Mouse (Mus musculus) urinary bladder, postnatal 0 days (tissue): ENCODE measurements around the gene L1cam. TPM values are rescaled to one million over a fixed set of nuclear protein-coding genes. Genes with fewer than 3 reads are reported as not detected.

ENCODE experiments used
- polyA plus RNA-seq: library from polyadenylated mRNA; unstranded; fragments of >200 nt; fragmentation: Nextera tagmentation; extraction: Ambion mirVana; gene quantifications from 2 replicates; pipeline ENCODE4 v1.2.1, GENCODE M21; 2015

The L1cam gene
- polyA plus RNA-seq: 4.1 and 5.6 TPM in 2 replicates

DNA sequence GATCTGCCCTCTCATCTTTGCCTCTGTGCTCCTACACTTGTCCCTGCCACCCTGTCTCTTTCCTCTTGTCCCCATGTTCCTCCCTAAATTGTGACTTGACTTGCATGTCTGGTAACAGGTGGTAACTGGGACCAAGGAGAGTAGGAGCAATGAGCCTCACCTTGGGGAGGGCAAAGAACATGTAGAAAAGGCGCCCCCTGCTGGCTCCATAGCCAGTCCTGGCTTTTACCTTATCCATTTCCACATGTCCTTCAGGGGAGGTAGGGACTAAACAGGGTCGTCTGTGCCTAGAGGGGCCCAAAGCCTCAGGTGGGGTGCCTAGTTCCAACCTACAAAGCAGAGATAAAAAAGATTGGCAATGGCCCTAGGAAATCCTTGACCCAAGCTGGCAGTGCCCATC lies at the start of gene L1cam:
L1cam (minus strand) TSS at position 387 of the 400 bp plus-strand sequence.

DNA sequence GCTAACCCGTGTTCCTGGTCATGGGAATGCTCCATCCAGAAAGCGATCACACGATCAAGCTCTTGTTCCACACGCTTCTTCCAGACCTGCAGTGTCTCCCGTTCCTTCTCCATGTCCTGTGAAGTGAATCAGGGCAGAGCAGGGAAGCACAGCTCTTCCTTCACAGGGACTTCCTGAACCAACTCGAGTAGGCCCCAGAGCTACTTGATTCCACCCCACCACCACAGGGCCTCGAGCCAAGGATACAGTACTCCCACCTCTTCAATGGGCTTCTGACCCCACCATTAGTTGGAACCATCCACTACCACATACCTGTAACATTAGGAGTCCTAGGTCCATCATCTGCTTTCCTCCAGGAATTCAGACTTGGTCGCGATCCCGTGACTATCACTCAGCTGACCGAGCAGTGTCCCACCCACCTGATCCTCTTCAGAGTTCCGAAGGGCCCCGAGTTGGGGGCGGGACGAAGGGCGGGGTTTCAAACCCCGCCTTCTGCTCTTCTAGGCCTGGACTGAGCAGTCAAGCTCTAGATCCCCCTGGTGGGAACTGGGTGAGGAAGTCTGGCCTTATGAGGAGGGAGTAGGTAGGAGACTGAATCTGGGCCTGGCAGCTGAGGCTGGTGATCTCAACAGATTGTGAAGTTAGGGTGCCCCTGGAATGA lies 34.6 kb upstream of the L1cam start, which contains the start of gene Renbp:
Renbp (minus strand) TSS at position 449 of the 661 bp plus-strand sequence.

DNA sequence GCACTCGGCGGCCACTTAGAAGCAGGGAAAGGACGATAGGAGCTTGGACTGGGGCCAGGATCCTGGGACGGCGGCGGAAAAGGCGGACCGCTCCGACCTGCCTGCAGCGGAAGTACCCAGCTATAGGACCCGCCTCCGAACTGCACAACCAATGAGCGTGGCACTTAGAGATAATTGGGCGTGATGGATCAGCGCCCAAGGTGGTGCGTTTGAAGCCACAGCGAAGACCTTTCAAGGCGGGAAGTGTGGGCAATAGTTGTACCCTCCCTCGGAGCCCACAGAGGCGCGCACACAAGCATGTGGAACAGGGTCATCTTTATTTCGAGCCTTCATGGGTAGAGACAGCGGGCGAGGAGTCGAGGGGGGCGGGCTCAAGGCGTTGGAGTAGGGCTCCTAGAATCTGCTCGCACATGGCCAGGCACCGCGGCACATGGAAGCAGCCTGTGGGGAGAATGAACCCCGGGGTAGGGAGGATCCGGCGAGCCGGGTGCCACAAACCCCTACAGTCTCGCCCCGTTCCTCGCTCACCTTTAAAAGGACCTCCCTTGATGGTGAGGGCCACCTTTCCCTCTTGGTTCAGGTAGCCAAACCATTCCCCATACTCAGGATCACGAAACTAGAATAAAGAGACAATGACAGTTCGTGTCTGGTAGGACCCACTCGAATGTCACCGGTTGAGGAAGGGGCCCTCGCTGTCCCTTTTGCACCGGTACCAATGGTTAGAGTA lies 26.1 kb upstream of the L1cam start, which contains the start of the genes Arhgap4 and Naa10:
Arhgap4 (minus strand) TSS at position 48 of the 727 bp plus-strand sequence.
Naa10 (minus strand) TSS at position 122 of the 727 bp plus-strand sequence.

DNA sequence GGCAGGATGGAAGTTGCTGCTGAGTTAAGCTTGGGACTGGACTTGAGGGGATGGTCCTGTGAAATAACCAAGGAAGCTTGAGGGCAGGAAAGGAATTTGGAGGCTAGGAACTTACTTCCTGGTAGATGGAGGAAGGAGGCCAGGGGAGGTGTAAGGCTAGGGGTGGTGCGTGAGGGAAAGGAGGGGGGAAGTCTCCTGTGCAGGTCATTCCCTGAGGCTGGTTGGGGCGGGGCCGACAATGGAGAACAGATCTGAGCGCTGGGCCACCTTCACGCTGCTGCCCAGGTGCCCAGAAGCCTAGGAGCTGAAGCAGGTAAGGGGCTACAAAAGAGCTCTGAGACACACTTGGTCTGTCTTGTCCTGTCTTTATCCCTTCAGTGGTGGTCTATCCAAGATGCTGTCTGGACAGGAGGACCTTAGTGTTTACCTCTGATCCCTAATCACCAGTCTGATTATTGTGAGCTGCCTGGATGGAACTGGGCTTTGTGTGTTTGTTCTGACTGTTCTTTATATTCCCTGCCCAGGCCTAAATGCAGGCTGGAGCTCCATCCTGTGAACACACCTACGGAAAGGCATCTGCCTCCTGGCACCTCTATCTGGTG lies 4.3 kb downstream of the L1cam start, which contains the start of gene Avpr2:
Avpr2 (plus strand) TSS at position 552 of the 602 bp plus-strand sequence.

DNA sequence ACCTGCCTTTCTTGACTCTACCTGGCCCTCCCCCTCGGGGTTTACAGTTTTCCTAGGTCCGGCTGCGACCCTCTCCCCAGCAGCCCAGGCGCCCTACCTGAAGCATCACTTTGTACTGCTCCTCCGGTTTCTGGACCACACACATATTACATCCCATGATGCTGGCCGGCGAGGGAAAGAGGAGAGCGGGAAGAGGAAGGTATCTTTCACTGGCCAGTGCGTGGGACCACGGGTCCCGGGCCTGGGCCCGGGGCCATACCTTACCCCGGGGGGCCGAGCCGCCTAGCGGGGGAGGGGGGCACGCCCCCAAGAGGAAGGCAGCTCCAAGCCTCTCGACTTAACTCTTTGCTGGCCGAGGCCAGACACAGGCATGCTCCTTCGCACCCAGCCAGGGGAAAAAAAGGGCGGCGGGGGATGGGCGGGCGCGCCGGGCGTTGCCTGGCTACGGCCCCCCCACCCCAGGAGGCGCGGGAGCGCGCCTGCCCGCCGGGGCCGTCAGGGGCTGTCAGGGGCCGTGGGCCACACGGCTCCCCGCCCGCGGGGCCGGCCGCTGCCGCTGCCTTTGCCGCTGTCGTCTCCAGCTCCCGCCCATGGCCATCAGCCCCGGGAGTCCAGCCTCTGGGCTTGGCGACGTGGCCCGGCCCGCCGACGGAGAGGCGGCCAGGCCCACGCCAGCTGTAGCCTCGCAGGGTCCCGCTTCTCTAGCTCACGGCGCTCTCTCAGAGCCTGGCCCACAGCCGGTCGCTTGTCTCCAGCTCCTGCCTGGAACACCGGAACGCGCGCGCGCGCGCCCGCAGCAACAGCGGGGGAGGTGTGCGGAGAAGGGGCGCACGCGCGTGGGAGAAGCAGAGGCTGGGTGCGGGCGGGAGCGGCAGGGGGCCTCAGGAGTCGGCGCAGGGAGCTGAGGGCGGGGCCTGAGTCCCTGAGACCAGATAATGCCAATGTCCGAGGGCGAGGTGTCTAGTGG lies 71.4 kb downstream of the L1cam start, which contains the start of gene Pdzd4:
Pdzd4 (minus strand) TSS at position 785 of the 967 bp plus-strand sequence.

Other genes starting within 250 kb of the L1cam start
- 135 and 159 TPM in 2 replicates for gene Pnck, start 236.0 kb downstream of the L1cam start, polyA plus RNA-seq
- 7.3 and 9.2 TPM in 2 replicates for gene Slc6a8, start 223.0 kb downstream of the L1cam start, polyA plus RNA-seq
- 248 and 249 TPM in 2 replicates for gene Bcap31, start 179.9 kb downstream of the L1cam start, polyA plus RNA-seq
- 14.5 and 18.4 TPM in 2 replicates for gene Abcd1, start 179.5 kb downstream of the L1cam start, polyA plus RNA-seq
- gene Plxnb3, start 139.0 kb downstream of the L1cam start, polyA plus RNA-seq: 0.11 and 0.16 TPM in 2 replicates
- 1.3 and 1.7 TPM in 2 replicates for gene Srpk3, start 121.7 kb downstream of the L1cam start, polyA plus RNA-seq
- gene Idh3g, start 109.2 kb downstream of the L1cam start, polyA plus RNA-seq: 146 and 154 TPM in 2 replicates
- gene Ssr4, start 109.1 kb downstream of the L1cam start, polyA plus RNA-seq: 258 and 286 TPM in 2 replicates
- 0.34 and 0.37 TPM in 2 replicates for gene Pdzd4, start 71.1 kb downstream of the L1cam start, polyA plus RNA-seq
- 0.06 TPM in 1 of 2 replicates, not detected in the other for gene Avpr2, start 4.0 kb downstream of the L1cam start, polyA plus RNA-seq
- 1.2 and 3.3 TPM in 2 replicates for gene Arhgap4, start 25.8 kb upstream of the L1cam start, polyA plus RNA-seq
- 87.1 and 94.9 TPM in 2 replicates for gene Naa10, start 25.8 kb upstream of the L1cam start, polyA plus RNA-seq
- 40.5 and 45.6 TPM in 2 replicates for gene Renbp, start 34.7 kb upstream of the L1cam start, polyA plus RNA-seq
- 17.5 and 18.5 TPM in 2 replicates for gene Hcfc1, start 70.3 kb upstream of the L1cam start, polyA plus RNA-seq
- gene Irak1, start 127.8 kb upstream of the L1cam start, polyA plus RNA-seq: 48.4 and 55.3 TPM in 2 replicates
- gene Opn1mw, start 231.4 kb upstream of the L1cam start, polyA plus RNA-seq: not detected in 2 replicates
- gene Mecp2, start 239.3 kb upstream of the L1cam start, polyA plus RNA-seq: 8.5 and 9.1 TPM in 2 replicates